Mouse (Mus musculus): ENCODE results near the gene Tmed4.

Gene Tmed4

DNA sequence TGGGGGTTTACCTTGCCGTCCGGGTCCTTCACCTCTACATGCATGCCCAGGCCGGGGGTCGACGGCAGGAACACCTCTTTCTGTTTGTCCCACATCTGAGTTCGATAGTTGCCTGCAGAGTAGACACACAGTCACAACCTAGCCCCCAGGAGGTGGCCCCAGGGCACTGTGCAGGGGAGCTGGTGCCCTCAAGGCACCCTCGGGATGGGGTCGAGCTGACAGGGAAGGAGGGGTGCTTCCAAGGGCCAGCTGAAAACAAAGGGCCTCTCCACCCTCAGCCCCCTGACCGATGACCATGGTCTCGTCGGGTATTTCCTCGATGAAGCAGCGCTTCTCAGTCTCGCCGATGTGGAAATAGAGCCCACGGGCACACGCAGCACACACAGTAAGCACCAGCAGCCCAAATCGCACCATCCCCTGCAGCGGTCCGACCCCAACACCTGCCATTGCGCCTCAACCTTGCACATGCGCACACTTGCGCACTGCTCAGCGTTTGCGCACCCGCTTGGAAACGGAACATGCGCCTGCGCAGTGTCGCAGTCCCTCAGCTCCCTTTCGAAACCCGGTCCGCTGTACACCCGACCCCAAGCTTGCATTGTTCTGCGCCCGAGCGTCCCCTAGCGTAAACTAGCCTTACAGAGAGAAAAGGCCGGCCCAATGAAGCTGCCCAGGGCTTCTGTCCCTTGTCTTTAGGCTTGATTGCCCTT lies at the start of gene Tmed4:
Tmed4 (minus strand) TSS at position 484 of the 707 bp plus-strand sequence.
- DNase-seq: peak; percentile 99 to 100

GRCm38 (mm10) chr11:6323348-6323747 lies 48.7 kb upstream of the Tmed4 start:
- DNase-seq: no peak

DNA sequence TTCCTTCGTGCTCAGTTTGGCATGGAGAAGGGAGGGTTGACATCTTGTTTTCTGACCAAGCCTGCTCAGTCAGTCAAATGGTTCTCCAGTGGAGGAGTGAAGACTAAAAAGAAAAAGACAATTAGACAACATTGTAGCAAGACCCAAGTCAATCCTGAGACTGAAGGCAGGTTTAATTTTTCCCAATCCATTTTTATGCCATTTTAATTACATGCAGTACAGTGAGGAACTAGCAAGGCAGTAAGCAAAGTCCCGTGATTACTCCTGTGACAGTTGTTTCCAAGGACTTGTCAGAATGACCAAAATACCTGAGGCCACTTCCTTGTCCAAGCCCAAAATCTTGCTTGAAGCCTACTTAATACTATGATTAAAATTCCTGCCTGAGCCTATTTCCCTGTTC lies 47.4 kb upstream of the Tmed4 start:
- DNase-seq: no peak

DNA sequence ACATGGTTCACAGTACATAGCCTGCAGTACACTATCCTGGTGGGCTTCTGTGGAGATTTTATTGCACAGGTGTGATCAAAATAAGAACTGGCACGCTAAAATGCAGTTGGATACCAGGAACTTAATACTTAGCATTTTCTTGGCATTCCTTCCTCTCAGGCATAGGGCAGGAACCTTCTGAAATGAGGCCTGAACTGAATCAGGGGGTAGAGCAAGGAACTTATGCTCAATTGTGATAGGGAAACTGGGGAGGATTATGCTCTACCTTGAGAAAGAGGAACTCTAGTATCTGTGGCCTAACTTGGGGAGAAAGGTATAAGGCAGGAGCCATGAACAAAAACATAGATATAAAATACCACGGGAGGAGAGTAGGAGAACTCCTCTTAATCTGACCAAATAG lies 44.7 kb upstream of the Tmed4 start:
- DNase-seq: no peak

- DNase-seq: peak in 1 of 2 experiments; percentile 12
These were observed 43.9 kb upstream of the Tmed4 start for GRCm38 (mm10) chr11:6318559-6318958.

DNA sequence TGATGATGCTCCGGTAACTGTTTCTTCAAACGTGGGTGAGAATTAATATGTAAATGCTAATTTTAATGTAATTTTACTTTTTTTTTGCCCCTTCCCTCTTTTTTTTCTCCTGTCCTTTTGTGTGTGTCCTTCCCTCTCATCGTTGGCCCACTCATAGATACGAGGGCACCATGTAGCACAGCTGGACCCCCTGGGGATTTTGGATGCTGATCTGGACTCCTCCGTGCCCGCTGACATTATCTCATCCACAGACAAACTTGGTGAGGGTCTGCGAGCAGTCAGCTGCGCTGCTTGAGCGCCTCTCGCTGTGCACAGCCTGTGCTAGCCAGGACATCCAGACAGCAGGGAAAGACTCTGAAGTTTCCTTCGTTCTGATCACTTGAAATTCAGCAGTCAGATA lies 42.2 kb upstream of the Tmed4 start:
- peak; percentile 47 to 57 for DNase-seq

GRCm38 (mm10) chr11:6313874-6314406 lies 39.3 kb upstream of the Tmed4 start:
- no peak for DNase-seq

DNA sequence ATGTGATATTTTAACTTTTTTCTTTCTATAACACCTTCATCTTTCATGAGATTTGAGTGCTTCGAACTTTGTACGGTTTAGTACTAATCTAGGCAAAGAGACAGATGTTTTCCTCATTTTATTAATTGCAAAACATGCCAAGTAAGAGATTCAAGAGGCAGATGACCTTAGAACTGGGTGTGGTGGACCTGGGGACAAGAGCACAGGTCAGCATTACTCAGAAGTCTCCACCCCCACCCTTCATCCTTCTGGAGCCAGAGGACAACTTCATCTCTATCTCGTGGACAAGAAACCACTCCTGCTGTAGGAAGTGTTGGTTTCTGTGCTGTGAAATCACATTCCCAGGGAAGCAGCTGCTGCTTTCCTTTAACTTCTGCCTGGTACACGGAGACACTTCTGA lies 33.5 kb upstream of the Tmed4 start:
- no peak for DNase-seq

DNA sequence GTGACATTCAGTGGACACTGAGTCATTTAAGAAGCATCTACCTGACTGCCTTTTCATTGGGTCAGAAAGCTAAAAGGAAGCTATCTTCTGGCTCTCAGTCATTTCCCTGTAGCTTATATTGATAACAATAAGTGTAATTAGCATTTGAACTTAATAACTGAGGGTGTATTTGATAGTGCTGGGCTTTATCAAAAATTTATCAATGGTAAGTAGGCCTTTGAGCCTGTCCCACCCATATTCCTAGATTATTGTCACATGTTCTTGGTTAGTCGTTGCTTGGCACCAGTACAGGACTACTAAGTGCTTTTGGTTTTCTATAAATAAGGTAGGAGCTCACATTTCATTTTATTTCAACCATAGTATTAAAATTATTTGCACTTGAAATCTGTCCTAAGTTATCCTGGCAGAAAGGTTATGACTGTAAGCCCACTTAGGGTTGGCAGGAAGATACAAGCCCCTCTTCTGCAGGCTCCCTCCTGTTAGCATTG lies 31.3 kb upstream of the Tmed4 start:
- no peak for DNase-seq

DNA sequence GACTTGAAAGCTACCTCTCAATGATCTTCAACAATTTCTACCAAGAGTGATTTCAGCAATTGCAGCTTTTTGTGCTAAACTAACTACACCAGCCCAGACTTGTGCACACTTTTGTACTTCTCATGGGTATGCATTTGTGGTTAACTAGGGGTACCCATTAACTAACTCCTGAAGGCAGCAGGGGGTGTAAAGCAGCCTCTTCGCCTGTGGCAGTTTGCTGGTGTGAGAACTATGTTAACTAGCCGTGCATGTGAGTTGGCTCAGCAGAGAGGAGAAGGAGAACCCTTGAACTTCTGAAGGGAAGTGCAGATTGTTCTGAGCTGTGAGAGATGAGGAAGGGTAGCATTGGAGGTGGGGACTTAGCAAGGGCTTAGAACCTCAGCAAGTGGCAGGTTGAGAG lies 28.1 kb upstream of the Tmed4 start:
- no peak for DNase-seq

DNA sequence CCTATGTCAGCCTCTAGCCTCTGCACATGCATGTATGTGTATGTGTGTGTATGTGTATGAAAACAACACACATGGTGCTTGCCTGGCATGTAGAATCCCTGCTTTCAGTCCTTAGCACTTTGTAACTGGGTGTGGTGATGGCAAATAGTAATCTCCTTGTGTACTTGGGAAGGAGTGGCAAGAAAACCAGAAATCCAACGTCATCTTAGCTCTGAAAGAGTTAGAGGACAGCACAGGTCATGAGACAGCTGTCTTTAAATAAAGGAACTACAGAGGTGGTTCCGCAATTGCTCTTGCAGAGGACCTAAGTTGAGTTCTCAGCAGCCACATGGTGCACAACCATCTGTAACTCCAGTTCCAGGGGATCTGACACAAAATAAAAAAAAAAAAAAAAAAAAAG lies 24.8 kb upstream of the Tmed4 start:
- no peak for DNase-seq

DNA sequence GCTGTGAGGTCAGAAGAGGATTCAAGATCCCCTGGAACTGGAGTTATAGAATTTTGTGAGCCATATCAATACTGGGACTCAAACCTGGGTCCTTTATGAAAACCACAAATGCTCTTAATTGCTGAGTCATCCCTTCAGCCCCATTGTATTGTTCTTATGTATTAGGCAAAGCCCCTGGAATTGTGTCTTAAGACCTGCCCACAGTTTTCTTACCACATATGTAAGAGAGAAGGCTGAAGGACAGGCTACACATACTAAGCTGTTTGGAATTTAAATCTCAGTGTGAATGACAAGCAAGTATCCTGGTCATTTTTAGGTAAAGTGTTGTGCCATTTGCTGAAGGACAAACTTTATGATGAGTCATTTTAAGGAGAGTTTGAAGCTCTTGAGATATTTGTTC lies 21.4 kb upstream of the Tmed4 start:
- DNase-seq: no peak

DNA sequence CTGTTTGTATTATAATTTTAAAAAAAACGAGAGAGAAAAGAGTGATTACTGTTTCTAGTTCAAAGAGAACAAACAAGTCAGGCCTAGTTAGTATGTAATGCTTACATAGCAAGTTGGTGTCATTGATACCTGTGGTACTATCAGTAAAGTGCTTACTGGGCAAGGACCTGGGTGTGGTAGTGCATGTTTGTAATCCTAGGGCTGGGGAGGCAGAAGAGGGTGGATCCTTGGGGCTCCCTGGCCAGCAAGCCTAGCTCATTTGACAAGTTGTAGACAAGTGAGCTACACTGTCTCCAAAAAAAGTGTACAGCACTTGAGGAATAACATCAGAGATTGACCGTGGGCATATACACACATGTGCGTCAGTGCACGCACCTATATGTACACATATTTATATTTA lies 20.0 kb upstream of the Tmed4 start:
- DNase-seq: no peak

GRCm38 (mm10) chr11:6293601-6294000 lies 18.9 kb upstream of the Tmed4 start:
- no peak for DNase-seq

- no peak for DNase-seq
These were observed 18.3 kb upstream of the Tmed4 start for GRCm38 (mm10) chr11:6292988-6293349.

- DNase-seq: peak; percentile 72 to 94
These were observed 17.7 kb upstream of the Tmed4 start for GRCm38 (mm10) chr11:6292116-6292987.

GRCm38 (mm10) chr11:6291401-6292115 lies 16.9 kb upstream of the Tmed4 start, which contains the start of gene Ogdh:
Ogdh (plus strand) TSS chr11:6291633.
- peak; percentile 99 for DNase-seq

GRCm38 (mm10) chr11:6290883-6291282 lies 16.2 kb upstream of the Tmed4 start:
- no peak for DNase-seq

DNA sequence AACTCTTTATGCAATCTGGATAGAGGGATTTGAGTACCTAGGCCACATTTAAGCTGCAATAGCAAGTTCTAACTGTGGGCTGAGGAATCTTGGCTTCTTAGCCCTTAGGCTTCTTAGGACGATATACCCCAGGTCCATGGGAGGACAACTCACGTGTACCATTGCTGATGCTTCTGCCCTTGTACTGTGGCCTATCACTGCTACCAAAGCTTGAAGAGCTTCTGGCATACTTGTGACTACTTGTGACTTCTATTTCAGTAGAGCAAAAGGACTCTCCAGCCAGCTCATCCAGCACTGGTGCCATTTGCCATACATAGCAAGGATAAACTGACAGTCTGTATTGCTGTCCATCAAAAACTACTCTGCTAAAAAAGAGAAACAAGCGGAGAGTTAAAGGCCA lies 15.5 kb upstream of the Tmed4 start:
- no peak for DNase-seq

DNA sequence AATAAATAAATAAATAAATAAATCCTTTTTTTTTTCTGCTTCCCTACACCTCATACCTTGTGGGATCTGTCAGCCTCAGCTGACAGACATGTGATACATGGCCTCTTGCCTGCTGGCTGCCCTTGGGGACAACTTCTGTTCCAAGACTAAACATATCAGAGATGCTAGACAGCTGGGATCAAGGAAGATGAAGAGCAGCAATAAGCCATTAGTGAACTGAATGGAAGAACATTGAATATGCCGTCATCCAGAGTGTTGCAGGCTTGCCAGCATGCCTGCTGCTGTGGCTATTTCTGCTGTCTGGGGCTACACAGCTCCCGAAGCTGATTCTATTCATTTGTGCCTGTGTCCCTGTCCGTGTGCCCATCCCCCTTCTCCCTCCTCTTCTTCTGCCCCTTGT lies 8.3 kb upstream of the Tmed4 start:
- peak; percentile 29 to 48 for DNase-seq

GRCm38 (mm10) chr11:6276466-6276865 lies 1.8 kb upstream of the Tmed4 start:
- no peak for DNase-seq

DNA sequence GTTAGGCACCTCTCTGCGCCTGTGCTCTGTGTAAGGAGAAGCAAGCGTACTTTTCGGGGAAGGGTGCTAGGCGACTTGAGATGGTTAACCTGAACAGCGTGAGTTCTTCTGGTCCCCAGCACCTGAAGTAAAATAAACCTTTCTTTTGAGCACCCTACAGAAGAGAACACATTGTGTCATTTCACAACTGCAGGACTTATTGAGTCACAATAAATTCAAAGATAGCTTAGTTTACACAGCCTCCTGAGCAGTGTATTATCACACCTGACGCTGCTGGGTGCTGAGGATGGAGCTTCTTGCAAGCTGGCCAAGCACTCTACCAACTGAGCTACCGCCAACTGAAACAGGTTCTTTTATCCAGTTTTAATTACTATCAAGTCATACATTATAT lies 419 bp upstream of the Tmed4 start:
- no peak for DNase-seq

GRCm38 (mm10) chr11:6273607-6274006 lies 1.1 kb downstream of the Tmed4 start:
- peak; percentile 37 to 53 for DNase-seq

Data from cerebellum, postnatal 10 days (tissue).